Mouse (Mus musculus) Patski (cell line): ENCODE measurements at regions not wholly inside any gene's neighbourhood (a gene's known extent, or its start where the extent isn't known, plus 50 kb on each side); places are given as distances from the start of the nearest gene placed in this dataset.

Experiments
- ATAC-seq: fragments of 100-300 bp; one replicate; pipeline ENCODE4 v1.8.0; 2021
- CTCF ChIA-PET: fragments of 350-600 bp; sonication (Branson Sonifier 250); formaldehyde crosslinking; loops from one replicate; lab custom pipeline; 2022; ENCODE audit warnings: inconsistent platforms; lab: Charles Lee
- POLR2A ChIA-PET: fragments of 350-600 bp; sonication (Branson Sonifier 250); formaldehyde crosslinking; loops from one replicate; lab custom pipeline; 2022; ENCODE audit warnings: antibody characterized with exemption, inconsistent platforms; lab: Charles Lee
- DNase-seq: peaks from one replicate; pipeline ENCODE4 v3.0.0-alpha.2; 2011; ENCODE audit warnings: low read depth, low spot score
- H3K27me3 ChIP-seq: fragments of 371-371 bp; one replicate; pipeline ENCODE4 v1.5.1; 2021
- CTCF ChIP-seq: fragments of 100-300 bp; IDR thresholded peaks from one replicate; pipeline ENCODE4 v1.5.1; 2021
- in situ Hi-C: fragments of 300-500 bp; cut with MboI; formaldehyde crosslinking; loops from 3 replicates; pipeline ENCODE4 v1.11.1; 2018; ENCODE audit warnings: low pct_unique_long_range_greater_than_20kb, mixed read lengths

DNA sequence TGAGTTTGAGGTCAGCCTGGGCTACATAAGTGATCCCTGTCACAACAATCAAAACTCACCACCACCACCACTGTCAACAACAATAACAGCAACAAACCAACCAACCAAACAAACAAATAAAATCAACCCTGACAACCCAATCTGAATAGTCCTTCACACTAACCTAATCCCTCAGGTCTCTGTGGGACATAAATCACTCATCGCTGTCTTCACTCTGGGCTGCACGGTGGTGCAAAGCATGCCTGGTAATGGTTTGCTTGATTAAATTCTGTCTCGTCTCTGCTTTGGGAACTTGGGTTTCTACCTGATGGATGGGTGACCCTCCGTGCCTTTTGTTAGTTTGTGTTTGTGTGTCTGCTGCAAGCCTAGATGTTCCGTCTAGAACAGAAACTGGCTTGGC, 100.6 kb downstream of the Slc17a6 start:
- DNase-seq (no peak), ATAC-seq (no peak)
- POLR2A ChIA-PET = no interaction called here
- CTCF ChIA-PET = no interaction called here
- in situ Hi-C loops = no loop called here
- no peak for TF ChIP-seq CTCF
- H3K27me3 ChIP-seq = no peaks in the 10 kb centered on the region

DNA sequence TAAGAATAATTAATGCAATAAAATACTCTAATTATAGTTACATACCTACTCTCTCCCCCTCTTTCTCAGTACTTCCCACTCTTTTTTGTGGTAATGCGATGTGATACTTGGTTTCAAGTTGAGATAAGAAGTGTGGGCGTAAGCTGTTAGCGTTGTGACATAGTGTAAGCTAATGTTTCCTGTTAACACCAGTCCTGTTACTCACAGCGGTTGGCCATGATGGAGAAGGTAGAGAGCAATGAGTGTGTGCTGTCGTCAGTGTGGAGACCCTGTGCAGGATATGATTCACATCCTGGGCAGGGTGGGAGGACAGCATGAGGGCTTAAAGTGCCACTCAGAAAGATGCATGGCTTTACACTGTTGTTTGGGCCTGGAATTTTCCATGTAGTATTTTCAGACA, 102.1 kb downstream of the Slc17a6 start:
- CTCF ChIA-PET = no interaction called here
- in situ Hi-C loops = no loop called here
- no peak for TF ChIP-seq CTCF
- POLR2A ChIA-PET = no interaction called here
- no peak for ATAC-seq
- no peaks in the 10 kb centered on the region for H3K27me3 ChIP-seq
- no peak for DNase-seq

DNA sequence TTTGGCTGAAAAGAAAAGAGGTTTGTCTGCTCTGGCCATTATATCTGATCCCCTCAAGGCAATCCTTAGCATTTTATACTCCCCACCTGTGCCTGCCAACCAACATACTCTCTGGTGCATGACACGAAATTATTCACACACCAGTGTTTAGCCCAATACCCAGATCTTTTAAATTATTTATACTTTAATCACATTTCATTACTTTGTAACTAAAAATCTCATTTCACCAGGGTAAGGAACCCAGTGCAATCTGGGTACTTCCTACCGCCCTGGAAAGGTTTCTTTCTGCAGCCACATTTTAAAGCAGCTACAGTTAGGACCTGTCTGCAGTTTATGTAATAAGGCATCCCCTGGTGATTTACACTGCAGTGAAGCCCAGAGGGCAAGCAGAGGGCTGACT, 114.5 kb downstream of the Slc17a6 start:
- H3K27me3 ChIP-seq = no peaks in the 10 kb centered on the region
- DNase-seq (no peak), ATAC-seq (no peak)
- no peak for TF ChIP-seq CTCF
- in situ Hi-C loops = no loop called here
- ChIA-PET POLR2A (no interaction called here), CTCF (interaction anchor here (1.4 kb wide), 1 partner anchor 13 kb away, joined by 3 read pairs; no protein-coding TSS in a partner anchor)

DNA sequence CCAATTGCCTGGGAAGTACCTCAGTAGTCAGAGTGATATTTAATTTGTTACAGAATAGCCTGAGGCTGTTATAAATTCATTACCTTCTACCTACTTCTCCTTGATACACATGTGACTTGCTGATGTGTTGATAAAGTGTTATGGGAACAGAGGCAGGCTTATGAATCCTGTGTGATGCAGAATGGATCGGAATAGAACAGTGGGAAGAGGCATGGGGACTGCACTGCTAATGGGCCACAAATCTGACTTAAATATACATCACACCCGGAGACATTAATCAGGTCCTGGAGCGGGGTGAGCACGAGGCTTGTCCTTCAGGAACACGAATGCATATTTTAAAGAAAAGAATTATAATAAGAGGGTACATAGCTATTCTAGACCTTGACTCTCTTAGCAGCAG, 117.8 kb downstream of the Slc17a6 start:
- DNase-seq = no peak
- H3K27me3 ChIP-seq = no peaks in the 10 kb centered on the region
- POLR2A ChIA-PET = no interaction called here
- CTCF ChIA-PET = no interaction called here
- ATAC-seq = no peak
- no peak for TF ChIP-seq CTCF
- in situ Hi-C loops = no loop called here

DNA sequence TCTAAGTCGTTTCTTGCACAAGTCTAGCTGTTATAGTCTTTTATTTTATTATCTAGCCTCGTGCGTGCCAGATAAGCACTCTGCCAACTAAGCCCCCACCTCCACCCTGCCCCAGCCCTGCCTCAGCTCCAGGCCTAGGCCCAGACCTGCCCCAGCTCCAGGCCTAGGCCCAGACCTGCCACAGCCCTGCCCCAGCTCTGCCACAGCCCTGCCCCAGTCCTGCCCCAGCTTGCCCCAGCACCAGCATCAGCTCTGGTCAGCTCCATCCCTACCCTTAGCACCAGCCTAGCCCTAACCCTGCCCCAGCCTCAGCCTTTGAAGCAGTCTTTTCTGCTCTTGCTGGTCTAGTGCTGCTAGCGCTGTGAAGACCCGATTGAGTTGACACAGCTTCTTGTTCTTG, 119.1 kb downstream of the Slc17a6 start:
- ChIA-PET POLR2A (no interaction called here), CTCF (no interaction called here)
- DNase-seq (no peak), ATAC-seq (no peak)
- in situ Hi-C loops = no loop called here
- H3K27me3 ChIP-seq = no peaks in the 10 kb centered on the region
- no peak for TF ChIP-seq CTCF

DNA sequence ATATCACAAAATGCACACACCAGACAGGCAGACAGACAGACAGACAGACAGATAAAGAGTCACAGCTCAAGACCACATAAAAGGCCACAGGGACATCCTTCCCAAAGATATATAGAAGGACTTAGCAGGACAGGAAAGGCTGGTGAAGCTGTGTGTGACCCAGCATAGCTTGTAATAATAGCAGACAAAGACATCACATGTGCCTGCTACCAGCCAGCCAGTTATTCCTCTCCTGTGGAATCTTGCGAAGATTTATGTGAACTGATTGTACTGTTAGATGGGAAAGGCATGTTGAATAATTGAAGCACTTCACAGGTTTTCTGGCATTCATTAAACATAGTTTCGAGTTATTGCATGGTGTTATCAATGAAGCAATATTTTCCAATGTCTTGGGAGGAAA, 119.1 kb upstream of the Gas2 start:
- no peaks in the 10 kb centered on the region for H3K27me3 ChIP-seq
- CTCF ChIA-PET = interaction anchor here (1.5 kb wide), 1 partner anchor 9 kb away, joined by 4 read pairs; no protein-coding TSS in a partner anchor
- POLR2A ChIA-PET = no interaction called here
- no peak for ATAC-seq
- no peak for DNase-seq
- TF ChIP-seq CTCF = no peak
- in situ Hi-C loops = no loop called here

DNA sequence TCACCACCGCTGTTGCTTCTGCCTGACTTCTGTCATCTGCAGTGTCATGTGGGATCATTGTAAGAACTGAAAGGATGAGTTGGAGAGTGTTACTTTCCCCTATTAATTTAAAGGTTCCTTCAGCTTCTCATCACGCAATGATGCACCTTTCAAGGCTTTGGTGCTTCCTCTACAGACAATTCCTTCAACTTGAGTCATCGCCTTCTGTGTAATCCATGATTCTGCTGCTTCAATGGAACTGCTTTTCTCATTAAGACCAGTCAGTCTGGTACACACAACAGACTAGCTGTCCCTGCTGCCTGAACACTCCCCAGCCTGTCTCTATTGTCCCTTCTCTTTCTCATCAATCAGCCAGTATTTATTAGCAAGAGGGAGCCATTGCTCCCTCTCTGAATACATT, 116.2 kb upstream of the Gas2 start:
- POLR2A ChIA-PET = no interaction called here
- ATAC-seq = peak; percentile 54
- no peaks in the 10 kb centered on the region for H3K27me3 ChIP-seq
- DNase-seq = no peak
- CTCF ChIA-PET = interaction anchor here (0.8 kb wide), 1 partner anchor 13 kb away, joined by 3 read pairs; no protein-coding TSS in a partner anchor
- in situ Hi-C loops = no loop called here
- TF ChIP-seq CTCF = no peak

DNA sequence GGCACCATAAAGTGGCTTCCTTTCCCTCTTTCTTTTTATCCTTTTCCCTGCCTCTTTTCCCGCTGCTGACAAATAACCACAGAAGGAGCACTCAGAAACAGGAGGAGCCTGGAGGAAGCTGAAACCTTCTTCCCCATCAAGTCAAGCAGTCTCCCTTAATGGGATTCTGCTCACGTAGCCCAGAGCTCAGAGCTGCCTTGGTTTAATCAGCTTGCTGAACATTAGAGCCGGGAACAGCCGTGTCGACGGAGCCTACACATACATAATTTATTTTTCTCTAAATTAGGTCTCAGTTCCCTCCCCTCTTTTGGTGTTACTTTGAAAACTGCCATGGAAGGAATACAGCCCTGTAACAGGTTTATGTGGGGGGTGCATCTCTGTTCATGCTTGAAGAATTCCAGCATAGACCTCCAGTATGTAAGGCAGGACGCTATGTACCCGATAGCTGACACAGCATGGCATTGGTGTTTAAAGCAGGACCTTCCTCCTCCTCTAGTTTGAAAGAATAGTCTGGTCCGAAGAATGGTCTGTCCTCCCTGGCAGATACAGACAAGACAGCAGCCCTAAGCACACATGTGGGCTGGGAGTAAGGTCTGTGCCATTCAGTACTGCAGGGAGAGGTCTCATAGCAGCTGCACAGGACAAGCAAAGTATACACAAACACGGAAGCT, 113.0 kb upstream of the Gas2 start:
- H3K27me3 ChIP-seq = no peaks in the 10 kb centered on the region
- ATAC-seq = no peak
- CTCF ChIA-PET = interaction anchor here (1.3 kb wide), 1 partner anchor 12 kb away, joined by 3 read pairs; no protein-coding TSS in a partner anchor
- in situ Hi-C loops = no loop called here
- POLR2A ChIA-PET = no interaction called here
- DNase-seq = no peak
- no peak for TF ChIP-seq CTCF

DNA sequence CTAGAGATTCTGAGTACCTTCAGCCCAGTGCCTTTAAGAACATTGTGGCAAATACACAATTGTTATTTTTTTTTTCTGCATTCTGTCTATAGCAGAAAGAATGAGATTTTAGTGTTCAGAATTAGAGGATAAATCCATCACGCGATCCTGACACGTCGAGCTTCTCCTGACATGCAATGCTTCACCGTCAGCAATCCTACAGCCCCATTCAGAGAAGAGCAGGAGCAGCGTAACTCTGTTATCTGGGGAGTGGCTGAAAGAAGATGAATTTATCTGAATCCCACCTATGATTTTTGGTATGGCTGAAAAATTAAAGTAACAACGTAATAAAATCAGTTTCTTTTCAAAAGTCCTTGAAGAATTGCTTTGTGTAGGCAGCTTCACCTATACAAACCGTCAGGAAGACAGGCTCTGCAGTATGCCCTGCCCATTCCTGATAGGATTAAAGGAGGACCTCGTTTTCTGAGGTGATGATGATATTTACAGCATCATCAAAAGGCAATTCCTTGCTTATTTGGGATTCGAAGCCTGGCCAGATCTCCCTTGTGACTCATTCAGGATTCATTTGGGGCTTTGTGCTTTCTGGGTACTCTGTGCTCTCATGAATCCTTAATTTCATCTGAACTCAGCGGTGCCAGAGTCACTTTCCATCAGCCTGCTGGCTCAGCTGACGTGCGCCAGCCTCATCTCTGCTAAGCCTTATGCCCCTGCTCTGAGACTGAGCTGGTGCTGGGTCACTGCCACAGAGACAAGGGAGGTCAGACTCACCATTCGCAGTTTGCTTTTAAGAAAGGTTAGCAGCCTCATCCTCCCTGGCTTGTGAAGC, 112.3 kb upstream of the Gas2 start:
- DNase-seq (no peak), ATAC-seq (no peak)
- ChIA-PET CTCF (interaction anchor here (1.3 kb wide), 1 partner anchor 13 kb away, joined by 3 read pairs; no protein-coding TSS in a partner anchor), POLR2A (no interaction called here)
- no peak for TF ChIP-seq CTCF
- no peaks in the 10 kb centered on the region for H3K27me3 ChIP-seq
- in situ Hi-C loops = no loop called here

DNA sequence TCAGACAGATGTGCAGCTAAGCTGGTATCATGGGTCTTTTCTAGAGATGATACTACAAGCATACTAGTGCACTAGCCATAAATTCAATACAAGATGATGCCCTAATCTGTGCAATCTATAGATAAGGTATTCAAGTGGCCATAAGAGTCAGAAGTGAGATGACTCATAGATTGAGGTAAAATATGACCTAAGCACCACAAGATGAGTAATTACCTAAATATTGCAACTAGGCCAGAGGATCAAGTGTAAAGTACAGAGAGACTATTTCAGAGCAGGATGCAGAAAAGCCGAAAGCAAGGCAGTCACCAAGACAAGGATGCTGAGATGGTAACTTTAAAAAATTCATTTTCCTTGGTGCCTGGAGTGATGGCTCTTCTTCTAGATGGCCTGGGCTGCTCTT, 111.5 kb upstream of the Gas2 start:
- ATAC-seq (no peak), DNase-seq (no peak)
- TF ChIP-seq CTCF = no peak
- H3K27me3 ChIP-seq = no peaks in the 10 kb centered on the region
- ChIA-PET POLR2A (no interaction called here), CTCF (interaction anchor here (0.8 to 2.3 kb wide), 3 partner anchors 12 to 22 kb away, joined by 3 to 8 read pairs (median 5); no protein-coding TSS in a partner anchor)
- in situ Hi-C loops = no loop called here

DNA sequence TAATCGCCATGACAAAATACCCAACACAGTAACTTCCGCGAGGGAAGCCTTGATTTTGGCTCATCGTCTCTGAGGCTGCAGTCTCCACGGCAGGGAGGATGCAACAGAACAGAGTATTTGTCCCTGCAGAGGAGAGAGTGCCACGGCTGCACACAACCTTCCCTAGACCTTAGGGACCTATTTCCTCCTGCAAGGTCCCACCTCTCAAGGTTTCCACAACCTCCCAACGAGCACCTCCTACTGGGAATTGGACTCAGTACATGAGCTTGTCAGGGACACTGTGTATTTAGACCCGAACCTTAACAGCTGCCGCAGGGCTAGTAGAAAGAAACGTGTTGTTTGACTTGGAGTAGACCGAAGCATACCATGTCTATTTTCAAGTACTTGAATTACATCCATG, 108.8 kb upstream of the Gas2 start:
- H3K27me3 ChIP-seq = no peaks in the 10 kb centered on the region
- ChIA-PET POLR2A (no interaction called here), CTCF (interaction anchor here (1.5 kb wide), 1 partner anchor 10 kb away, joined by 3 read pairs; no protein-coding TSS in a partner anchor)
- no peak for ATAC-seq
- DNase-seq = no peak
- in situ Hi-C loops = no loop called here
- TF ChIP-seq CTCF = no peak
